Mouse (Mus musculus) CD4-positive helper T cell, adult 2 months (primary cell): ENCODE results near the gene 9030612E09Rik.

Experiments
- DNase-seq: peaks from one replicate; pipeline ENCODE4 v3.0.0-alpha.2; 2012; ENCODE audit warnings: low read depth, missing footprints, low spot score

The 9030612E09Rik gene

GRCm38 (mm10) chr10:43203865-43204264 is 29.4 kb downstream of the 9030612E09Rik start:
- no peak for DNase-seq

- DNase-seq = peak; percentile 50
Measured at GRCm38 (mm10) chr10:43211866-43212265, 37.4 kb downstream of the 9030612E09Rik start.

- DNase-seq = no peak
Measured at GRCm38 (mm10) chr10:43217361-43217900, 42.9 kb downstream of the 9030612E09Rik start.

- peak; percentile 25 for DNase-seq
Measured at GRCm38 (mm10) chr10:43220479-43220878, 46.0 kb downstream of the 9030612E09Rik start.

GRCm38 (mm10) chr10:43220910-43221625 is 46.6 kb downstream of the 9030612E09Rik start, which contains the start of gene Pdss2:
Gene Pdss2 (plus strand): TSS chr10:43221486.
- DNase-seq = peak; percentile 94

- DNase-seq = no peak
Measured at GRCm38 (mm10) chr10:43221659-43222058, 47.2 kb downstream of the 9030612E09Rik start.

- no peak for DNase-seq
Measured at GRCm38 (mm10) chr10:43223391-43223790, 48.9 kb downstream of the 9030612E09Rik start.
